Mouse (Mus musculus): ENCODE data around the gene Ermard.

The Ermard gene

DNA sequence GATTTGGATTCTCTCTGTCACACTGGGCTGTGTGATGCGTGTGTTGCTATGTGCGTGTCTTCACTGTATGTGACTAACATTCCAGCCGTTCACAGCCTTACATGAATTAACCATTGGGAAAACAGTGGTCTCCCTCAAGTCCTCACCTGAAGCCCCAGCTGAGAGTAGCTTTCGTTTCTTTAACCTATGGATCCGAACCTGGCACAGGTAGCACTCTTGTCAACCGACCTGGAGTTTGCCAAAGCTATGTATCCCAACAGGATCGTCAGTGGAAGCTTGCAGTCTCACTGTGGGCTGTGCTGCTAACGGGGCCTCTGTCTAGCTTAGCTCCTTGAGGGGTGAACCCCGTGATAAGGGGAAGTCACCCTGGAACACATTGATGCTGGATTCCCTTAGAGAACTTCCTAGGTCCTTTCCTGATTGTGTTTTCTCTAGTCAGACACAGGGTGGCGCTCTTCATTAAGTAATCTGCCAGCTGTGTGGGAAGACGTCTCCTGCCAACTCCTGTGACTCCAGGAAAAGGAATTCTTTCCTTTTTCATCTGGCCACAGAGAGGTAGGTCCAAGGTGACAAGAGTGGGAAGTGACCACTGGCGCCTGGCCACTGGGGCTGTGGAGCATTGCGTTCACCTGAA lies 24.5 kb downstream of the Ermard start:
- peak; percentile 37 to 69 for DNase-seq

DNA sequence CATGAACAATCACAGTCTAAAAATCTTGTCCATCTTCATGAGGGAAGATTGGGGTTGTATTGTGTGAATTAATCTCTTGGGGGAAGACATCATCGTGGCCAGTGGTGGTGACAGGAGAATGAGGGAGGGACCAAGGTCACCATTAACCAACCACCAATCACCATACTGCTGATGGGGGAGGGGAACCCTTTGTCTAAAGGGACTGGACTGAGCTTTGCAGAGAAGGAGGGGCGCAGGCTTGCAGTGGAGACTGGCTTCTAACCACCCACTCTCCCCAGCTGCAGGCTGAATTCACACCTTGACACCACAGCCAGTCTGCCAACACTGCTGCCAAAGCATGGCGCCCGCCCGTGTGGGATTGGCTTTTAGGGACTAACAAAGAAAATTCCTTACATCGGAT lies 25.1 kb downstream of the Ermard start:
- DNase-seq = no peak

DNA sequence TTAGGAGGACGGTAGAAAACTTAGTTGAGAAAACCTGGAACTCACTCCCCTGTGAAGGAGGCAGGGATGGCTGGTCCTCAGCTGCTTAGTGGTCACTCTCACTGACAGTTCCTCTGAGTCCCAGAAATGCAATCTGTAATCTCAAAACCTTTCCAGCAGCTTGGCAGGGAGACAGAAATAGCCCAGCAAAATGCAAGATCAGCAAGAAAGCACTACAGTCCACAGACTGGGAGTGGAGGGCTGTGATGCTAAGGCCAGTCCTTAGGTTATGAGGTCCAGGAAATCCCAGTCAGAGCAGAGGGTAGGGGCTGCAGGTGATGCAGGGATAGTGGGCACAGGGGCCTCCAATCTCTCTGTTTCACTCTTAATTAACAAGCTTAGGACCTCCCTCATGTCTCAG lies 25.9 kb downstream of the Ermard start:
- no peak for DNase-seq

DNA sequence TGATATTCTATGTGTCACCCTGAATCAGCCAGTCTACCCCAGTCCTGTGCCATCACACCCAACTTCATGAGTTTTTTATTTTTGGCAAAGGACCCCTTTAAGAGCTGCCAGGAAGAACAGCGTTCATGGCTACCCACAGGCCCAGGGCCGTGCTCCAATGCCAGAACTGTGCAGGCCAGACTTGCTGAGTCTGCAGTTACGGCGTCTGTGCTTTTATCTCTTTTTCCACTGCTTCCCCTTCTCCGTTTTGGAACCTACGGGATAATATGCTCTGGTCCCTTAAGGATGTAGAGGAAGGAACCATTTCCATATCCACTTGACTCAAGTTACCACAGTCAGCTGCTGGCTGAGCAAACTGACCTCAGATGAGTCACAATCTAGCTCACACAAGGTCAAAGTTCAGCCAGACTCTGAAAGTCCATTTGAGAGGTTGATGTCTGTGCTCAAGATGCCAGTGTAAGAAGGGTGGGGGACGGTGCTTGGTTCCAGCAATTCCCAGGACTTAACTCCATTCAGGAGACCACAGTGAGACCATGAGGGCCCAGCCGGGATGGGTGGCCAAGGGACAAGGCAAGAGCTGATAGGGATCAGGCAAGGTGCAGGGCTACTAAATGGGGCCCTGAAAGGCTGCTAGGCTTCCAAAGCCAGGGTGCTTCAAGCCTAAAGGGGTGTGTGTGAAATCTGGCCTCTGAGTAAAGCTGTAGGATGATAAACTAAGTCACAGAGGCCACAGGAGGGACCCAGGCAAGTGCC lies 27.2 kb downstream of the Ermard start:
- DNase-seq = no peak

DNA sequence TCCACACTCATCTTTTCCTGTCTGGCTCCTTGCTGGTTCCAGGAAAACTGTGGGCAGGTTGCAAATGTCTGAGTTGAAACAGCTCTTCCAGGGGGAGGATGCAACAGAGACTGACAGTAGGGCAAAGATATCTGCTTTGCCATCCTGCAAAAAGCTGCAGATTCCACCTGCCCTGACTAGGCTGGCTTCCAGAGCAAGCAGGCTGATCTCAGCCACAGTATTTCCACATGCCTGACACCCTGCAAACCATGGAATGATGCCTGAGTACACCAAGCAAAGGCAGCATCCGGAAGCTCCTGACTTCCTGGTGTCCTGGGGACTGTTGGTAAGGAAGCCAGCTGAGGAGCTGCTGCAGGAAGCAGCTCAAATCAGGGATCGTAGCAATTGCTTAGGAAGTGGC lies 28.1 kb downstream of the Ermard start:
- DNase-seq = no peak

DNA sequence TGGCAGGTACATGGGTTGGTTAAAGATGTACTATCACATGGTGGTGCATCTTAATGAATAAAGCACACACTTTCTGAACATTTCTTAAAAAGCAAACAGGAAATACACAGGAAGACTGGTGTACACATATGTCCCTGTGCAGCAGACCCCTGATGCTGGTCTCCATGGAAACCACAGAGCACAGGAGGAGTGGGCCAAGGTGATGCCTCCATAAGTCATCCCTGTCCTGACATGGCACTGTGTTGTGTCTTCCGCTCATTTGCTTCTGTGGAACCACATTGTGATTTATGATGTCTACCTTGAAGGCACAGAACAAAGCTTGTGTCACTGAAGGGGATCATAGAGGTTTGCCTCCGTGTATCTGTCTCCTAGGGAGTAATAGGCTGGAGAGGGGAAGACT lies 31.2 kb downstream of the Ermard start:
- DNase-seq = no peak

DNA sequence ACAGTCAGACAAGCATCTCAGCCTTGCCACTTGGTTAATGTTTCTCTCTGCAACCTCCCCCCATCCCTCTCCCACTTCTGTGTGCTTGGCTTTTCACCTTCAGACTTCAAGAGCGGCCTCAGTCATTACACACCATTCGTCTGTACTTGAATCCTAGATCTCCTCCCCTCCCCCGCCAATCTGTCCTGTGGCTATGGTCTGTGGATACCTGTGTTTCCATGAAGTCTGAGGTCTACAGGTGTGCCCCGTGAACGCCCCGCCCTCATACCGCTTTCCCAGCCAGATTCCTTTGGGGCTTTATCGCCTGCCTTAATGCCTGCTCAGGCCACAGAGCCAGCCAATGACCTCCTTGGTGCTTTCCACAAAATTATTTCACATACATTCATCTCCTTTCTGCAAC lies 34.0 kb downstream of the Ermard start:
- DNase-seq = no peak

DNA sequence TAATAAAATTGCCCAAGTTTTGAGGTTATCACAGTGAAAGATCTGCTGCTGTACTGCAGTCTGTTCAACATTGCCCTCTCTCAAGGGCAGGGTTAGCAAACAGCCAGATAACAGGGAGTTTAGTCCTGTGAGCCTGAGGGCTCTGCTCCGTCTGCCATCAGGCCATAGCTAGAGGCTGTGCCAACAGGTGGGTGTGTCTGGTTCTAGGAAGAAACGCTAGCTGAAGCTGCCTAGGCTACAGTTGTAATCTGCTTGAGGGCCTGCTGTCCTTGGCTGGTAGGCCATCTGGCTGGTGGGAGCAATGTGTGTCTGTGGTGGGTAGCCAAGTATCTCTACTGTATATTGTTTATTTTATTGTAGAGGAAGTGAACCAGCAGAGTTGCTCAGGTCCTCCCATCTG lies 36.5 kb downstream of the Ermard start:
- DNase-seq = no peak

DNA sequence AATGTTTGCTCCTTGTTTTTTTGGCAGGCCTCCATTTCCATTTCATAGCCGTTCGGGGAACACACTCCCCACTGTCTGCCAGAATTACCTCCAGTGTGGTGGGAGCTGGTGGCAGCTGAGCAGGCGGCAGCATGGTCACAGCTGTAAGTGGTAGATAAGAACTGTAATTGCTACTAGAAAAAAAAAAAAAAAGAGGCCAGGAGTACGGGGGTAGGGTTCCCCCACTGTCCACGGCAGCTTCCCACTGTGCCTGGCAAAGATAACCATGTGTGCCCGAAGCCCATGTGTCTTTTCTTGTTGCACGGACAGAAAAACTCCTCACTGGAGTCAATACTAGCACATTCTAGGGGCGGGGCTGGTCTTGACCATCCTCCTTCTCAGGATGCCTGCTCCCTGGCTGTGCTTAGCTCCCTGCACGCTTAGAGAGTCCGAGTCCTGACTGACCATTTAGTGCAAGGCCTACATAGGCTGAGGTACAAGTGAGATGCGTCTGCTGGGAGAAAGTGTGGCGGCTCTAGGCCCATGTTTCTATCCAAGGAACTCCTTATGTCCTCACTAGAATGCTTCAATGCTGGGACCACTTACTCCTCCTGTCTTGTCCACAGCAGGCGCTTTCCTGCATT lies 43.3 kb downstream of the Ermard start:
- DNase-seq = no peak

DNA sequence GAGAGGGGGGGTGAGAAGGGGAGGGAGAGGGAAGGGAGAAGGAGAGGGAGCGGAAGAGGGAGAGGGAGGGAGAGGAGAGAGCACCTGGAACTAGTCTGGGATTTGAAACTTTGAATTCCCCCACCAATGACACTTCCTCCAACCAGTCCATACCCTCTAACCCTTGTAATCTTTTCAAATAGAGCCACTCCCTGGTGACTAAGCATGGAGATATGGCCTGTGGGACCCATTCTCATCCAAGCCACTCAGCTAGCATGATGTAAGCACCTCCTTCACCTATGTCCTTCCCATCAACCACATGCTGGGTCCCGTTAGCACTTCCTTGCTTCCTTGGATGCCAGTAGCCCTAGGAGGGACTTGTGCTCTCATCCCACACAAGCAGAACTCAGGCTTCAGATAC lies 44.0 kb downstream of the Ermard start:
- DNase-seq = no peak

DNA sequence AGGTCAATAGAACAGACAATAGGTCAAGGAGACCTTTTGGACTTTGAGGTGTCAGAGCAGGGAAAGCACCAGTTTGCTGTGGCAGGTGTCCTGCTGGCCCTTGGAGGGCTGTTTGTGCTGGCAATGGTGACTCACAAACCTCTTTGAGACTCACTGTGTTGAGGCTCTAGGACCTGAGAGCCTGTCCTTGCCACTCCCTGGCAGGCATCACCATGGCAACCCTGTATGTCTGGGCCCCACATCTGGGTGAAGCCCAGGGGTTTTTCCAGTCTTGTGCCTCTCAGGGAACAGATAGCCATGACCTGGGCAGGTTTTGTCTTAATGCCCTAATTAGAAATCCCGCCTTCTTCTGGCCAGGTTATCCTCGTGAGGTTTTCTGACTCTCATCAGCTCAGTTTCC lies 47.2 kb downstream of the Ermard start:
- no peak for DNase-seq

DNA sequence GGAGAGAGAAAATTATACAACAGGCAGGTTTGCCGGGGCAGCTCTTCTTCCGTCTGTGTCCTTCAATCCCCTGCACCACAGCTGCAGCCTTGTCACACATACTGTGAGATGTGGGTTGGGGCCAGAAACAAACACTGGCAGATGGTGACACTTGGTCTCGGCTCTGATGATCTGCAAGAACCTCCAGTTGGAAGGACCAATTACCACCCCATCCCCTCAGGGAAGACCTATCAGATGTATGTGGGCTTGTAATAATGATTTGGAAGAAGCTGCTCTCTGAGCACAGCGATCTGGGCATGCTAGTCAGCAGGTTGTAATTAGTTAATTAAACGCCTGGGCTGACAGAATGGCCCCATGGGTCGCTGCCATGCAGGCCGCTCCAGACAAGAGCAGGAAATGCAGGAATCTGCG lies 47.6 kb downstream of the Ermard start:
- DNase-seq = peak; percentile 27 to 28

DNA sequence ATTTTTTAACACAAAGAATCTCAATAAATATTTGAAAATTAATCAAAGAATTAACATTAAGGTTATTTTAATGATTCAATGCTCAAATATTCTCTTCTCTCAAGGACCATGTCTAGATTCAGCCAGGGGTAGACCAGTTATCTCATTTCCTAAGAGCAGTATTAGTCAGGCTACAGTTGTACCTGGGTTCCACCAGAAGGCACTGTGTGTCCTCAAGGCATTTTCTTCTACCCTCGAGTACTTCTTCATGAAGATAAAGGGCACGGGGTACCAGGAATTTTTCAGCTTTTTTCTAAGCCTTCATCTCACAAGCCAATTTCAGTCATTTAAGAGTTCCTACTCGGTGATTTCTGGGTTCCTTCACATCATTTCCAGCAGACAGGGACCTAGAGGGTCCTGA lies 50.7 kb downstream of the Ermard start:
- no peak for DNase-seq

DNA sequence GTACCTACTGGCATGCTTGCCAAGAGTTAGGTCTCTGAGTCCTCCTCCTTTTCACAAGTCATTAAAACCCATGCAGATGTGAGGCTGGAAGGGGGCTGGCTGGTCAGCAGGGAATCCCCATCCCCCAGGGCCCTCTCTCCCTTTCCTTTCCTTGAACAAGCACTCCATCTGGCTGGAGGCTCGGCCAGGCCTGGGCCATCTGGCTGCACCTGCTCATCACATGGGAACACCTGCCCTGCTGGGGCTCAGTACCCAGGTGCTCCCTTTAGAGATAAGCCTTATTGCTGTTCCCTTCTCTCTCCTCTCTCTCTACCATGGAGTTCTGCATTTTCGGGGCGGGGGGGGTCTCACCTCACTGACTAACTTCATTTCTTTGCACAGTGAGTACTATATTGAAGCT lies 52.5 kb downstream of the Ermard start:
- DNase-seq = no peak

DNA sequence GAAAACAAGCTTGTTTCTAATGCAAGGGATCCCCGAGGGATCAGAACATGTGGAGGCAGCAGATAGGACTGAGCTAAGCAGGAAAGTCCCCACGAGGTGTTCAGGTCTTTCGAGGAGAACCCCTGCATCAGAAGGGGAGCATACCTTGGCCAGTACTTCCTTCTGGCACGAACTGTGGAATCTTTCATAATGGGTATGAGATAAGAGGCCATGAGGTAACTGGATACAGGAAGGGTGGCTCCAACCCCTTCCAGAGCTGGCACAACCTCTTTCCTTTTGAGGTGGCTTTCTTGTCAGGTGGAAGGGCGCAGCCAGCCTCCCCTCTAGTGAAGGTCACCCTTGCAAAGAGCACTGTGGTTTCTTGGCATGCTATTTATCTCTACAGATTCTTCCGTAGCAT lies 55.8 kb downstream of the Ermard start:
- DNase-seq = no peak

DNA sequence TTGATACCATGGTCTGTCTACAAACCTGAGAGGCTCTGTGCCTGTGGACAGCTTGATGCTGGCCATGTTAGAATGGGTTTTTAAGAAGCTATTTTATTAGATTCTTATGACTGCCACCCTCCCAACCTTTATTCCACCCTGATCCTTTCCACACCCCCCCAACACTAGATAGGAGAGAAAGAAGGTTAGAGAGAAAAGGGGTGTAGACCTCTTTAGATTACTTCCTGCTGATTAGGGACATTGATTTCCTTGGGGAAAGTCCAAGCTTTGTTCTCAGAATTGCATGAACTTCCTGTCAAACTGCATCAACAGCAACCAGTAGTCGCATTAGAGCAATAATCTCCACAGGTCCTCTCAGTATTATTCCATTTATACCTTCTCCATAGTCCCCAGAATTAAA lies 57.7 kb downstream of the Ermard start:
- no peak for DNase-seq

DNA sequence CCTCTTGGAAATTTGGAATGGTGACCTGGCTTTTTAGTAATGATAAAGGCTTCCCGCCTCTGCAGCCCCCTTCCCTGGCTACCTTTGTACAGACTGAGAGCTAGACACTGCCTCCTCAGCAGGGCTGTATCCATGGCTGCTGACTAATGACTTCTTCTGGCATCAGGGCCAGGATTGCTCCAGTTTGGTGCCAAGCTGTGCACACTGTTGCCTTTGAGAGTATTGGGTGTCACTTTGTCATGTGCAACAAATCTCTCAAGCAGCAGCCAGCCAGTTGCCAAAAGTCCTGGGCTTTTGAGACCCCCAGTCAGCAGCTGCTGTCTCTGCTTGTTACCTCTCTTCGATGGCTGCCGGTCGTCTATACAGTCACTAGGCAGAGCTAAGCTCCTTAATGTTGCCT lies 60.3 kb downstream of the Ermard start:
- no peak for DNase-seq

DNA sequence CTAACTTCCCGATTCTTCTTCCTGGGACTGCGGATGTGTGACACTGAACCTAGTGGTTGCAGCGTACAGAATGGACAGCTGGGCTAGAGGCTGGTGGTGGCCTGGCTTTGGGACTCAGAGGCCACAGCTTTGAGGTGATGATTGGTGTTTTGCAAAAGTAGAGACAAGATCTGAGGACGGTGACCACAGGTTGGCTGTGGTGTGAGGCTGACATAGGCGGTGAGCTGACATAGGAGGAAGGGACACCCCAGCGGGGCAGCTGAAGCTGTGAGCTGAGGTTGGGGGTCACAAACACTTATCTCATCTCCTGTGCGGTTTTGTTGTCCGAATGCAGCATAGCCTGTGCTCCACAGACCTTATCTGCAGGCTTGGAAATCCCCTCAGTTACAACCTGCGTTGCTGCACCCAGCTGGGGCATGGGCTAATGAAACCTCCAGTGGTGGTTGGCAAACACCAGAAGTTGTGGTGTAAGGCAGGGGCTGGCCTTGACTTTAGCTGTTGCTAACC lies 66.2 kb downstream of the Ermard start:
- DNase-seq = no peak

DNA sequence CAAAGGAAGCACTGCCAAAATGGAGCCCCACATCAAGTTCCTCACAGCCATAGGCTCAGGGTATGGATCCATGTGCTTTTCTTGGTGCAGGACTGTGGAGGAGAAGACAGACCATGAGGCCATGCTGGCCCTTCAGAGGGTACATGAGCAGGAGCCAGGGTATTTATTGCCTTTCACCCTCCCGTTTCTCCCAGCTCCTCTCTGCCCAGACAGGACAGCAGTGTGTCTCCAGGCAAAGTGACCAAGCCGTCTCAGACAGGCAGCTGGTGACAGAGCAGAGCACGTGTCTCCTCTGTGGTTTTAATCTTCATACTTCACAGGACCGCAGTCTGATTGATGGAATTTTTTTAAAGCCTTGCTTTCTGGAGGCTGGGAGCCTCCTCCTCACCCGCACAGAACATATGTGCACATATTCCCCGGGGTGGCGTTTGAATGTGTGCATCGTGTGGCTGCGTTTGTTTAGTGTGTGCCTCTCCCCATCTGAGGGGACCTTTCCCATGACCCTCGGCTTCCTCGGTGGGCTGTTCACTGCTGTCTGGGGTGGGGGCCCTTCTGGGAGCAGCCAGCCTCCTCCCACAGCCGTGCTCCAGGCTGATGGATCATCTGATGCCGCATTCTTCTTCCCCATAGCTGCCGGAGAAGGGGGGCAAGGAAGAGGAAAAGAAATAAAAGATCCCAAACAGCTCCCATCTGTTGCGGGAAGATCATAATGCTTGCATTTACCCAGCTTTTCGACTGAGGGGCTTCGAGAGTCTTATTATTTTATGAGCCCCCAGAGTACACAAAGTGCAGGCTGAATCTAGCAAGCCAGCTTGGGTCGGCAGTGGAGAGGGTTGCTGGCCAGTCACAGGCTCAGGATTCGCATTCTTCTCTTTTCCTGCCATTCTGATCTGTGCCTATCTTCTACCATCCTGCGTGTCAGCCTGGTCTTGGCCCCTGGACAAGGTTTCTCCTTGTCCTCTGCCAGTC lies 67.7 kb downstream of the Ermard start:
- DNase-seq = no peak

DNA sequence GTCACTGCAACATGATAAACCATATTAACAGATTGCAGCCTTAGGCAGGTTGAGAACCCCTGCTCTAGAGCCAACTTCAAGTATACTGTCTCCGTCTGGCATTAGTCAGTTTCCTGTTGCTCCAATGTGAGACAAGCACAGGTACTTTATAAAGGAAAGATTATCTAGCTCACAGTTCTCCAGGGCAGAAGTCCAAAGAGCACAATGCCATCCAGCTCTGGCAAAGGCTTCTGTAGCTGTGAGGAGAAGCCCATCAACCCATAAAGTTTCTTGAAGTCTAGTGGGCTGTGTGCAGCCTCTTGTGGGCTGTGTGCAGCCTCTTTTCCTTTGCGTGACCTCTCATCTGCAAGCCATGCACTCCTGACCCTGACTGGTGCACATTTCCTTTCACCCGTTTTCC lies 74.5 kb downstream of the Ermard start:
- DNase-seq = no peak

DNA sequence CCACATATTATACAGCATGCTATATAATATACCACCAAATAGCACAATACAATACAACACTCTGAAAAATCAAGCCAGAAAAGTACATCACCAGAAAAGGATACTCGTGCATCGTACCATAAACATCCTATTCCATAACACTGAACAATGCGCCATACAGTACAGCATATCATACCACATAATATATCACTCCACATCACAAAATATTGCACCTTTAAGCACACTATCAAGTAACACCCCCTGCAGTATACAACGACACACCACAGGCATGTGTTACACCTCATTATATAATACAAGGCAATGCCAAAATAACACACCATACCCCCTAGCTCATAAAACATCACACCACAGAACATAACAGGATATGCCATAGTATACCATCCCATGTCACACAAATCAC lies 79.1 kb downstream of the Ermard start:
- no peak for DNase-seq

DNA sequence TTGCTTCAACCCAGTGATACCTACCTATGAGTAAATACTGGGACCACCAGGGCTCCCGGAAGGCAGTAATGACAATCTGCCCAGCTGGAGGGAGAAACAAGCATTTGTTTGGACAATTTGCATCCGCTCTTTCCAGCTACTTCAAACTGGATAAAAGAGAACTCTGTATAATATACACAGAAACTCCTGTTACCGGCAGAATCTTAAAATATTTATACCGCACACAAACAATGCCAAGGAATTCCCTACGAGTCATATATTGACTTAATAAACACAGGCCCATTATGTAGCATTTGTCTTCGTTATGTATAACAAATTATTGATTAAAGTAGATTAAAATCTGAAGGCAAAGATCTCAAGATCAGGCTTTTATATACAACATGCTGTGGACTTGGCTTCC lies 79.6 kb downstream of the Ermard start:
- no peak for DNase-seq

DNA sequence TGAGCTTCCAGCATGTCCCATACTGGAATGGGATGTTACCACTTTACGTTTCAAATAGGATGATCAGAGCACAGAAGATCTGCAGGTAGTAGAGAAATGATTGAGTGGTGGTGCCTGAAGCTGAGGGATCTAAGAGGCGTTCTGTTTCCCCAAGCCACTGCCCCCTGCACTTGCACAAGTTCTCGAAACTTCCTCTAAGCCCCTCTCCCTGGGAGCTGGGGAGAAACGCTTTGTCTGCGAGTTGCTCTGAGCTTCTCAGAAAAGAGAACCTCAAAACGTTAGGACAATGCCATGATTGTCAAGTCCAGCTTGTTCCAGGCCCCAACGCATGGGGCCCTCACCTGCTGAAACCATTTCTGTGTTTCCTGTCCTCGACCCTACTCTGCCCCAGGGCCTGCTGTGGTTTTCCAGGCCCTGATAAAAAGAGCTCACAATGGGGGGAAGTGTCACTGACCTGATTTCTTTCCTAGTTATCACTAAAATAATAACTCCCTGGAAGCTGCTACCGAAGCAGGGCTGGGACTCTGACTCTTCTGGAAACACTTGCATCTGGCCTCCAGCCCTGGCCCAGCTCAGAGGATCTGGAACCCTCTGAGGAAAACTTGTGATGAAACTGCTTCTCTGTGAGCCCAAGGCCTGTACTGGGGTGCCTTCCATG lies 88.8 kb downstream of the Ermard start:
- no peak for DNase-seq
